Mouse (Mus musculus) forebrain, postnatal 0 days (tissue): Measurements from ENCODE around the gene Rora. TPM values are rescaled to one million over a fixed set of nuclear protein-coding genes. Genes with fewer than 3 reads are reported as not detected.

Source experiments
- ATAC-seq: fragments of 200-750 bp; cut with Nextera tagmentation; 2 replicates; pipeline ENCODE4 v1.8.0; 2017; ENCODE audit warnings: mild to moderate bottlenecking, moderate library complexity
- DNase-seq: peaks from one replicate; pipeline ENCODE4 v3.0.0-alpha.2; 2015
- H3K27ac ChIP-seq: fragments of 300-500 bp; sonication (generic); 2 replicates; pipeline ENCODE4 v1.5.1; 2014; ENCODE audit warnings: low read depth, mild to moderate bottlenecking, antibody characterized with exemption, low read length, moderate library complexity, mixed read lengths
- H3K27me3 ChIP-seq: fragments of 300-500 bp; sonication (generic); 2 replicates; pipeline ENCODE4 v1.6.1; 2014; ENCODE audit warnings: mild to moderate bottlenecking, low read length, mixed read lengths; ENCODE audit not compliant: insufficient read depth
- H3K36me3 ChIP-seq: fragments of 300-500 bp; sonication (generic); 2 replicates; pipeline ENCODE4 v1.6.1; 2014; ENCODE audit warnings: mild to moderate bottlenecking, moderate library complexity; ENCODE audit not compliant: insufficient read depth
- H3K4me1 ChIP-seq: fragments of 300-500 bp; sonication (generic); 2 replicates; pipeline ENCODE4 v1.6.1; 2014; ENCODE audit warnings: antibody characterized with exemption; ENCODE audit not compliant: insufficient read depth
- H3K4me2 ChIP-seq: fragments of 300-500 bp; sonication (generic); 2 replicates; pipeline ENCODE4 v1.6.1; 2014; ENCODE audit warnings: low read depth, mild to moderate bottlenecking, moderate library complexity
- H3K4me3 ChIP-seq: fragments of 300-500 bp; sonication (generic); 2 replicates; pipeline ENCODE4 v1.5.1; 2014; ENCODE audit warnings: low read depth, low read length, mixed read lengths
- H3K9ac ChIP-seq: fragments of 300-500 bp; sonication (generic); 2 replicates; pipeline ENCODE4 v1.6.1; 2014; ENCODE audit warnings: mild to moderate bottlenecking
- H3K9me3 ChIP-seq: fragments of 300-500 bp; sonication (generic); 2 replicates; pipeline ENCODE4 v1.6.1; 2016; ENCODE audit warnings: low read length
- CTCF ChIP-seq: sonication (generic); IDR thresholded peaks from 2 replicates; pipeline ENCODE4 v1.5.1; 2016; ENCODE audit warnings: antibody characterized with exemption, control low read depth, low read depth
- WGBS: fragments of 180-500 bp; shearing (Covaris S2); extraction: QIAGEN DNeasy Blood & Tissue Kit; methylation state at CpG from one replicate; pipeline ENCODE4 v1.1.7; 2014; 5-methylcytosine and 5-hydroxymethylcytosine counted together
- polyA plus RNA-seq: library from polyadenylated mRNA; unstranded; fragments of >200 nt; fragmentation: Nextera tagmentation; extraction: Ambion mirVana; gene quantifications from 2 replicates; pipeline ENCODE4 v1.2.1, GENCODE M21; 2015
- total RNA-seq: library from RNA; depleted of rRNA; stranded (reverse); fragments of >200 nt; gene quantifications from 2 replicates; pipeline ENCODE4 v1.2.3, GENCODE M21; 2014

Rora gene
- total and polyA plus RNA-seq, 2 experiments from 2014 or later: 9.8 to 23.9 TPM

GRCm38 (mm10) chr9:69051890-69052289 lies 398.3 kb downstream of the Rora start:
- no peak overlapping the region for H3K4me3 ChIP-seq
- H3K27me3 ChIP-seq: no peaks in the 10 kb centered on the region
- H3K4me1 ChIP-seq: no peaks in the 10 kb centered on the region
- no peak overlapping the region for H3K27ac ChIP-seq
- no peak for ATAC-seq
- WGBS: 80% methylated on average over 5 of the region's 5 CpGs
- no peak for DNase-seq
- no peaks in the 10 kb centered on the region for H3K36me3 ChIP-seq
- no peak for TF ChIP-seq CTCF
- no peak overlapping the region for H3K4me2 ChIP-seq
- no peaks in the 10 kb centered on the region for H3K9me3 ChIP-seq
- H3K9ac ChIP-seq: no peak overlapping the region

- Histone ChIP-seq H3K9me3 (no peaks in the 10 kb centered on the region), H3K36me3 (no peaks in the 10 kb centered on the region), H3K4me1 (no peaks in the 10 kb centered on the region), H3K4me2 (no peak overlapping the region), H3K4me3 (no peak overlapping the region), H3K27me3 (no peaks in the 10 kb centered on the region), H3K27ac (no peak overlapping the region), H3K9ac (no peak overlapping the region)
- no peak for TF ChIP-seq CTCF
- DNase-seq: no peak
- ATAC-seq: no peak
- 88% methylated on average over 5 of the region's 5 CpGs for WGBS
Measured at GRCm38 (mm10) chr9:69055302-69055701, 401.7 kb downstream of the Rora start.

- Histone ChIP-seq H3K4me2 (no peak overlapping the region), H3K36me3 (no peaks in the 10 kb centered on the region), H3K9me3 (no peaks in the 10 kb centered on the region), H3K27ac (no peak overlapping the region), H3K27me3 (no peaks in the 10 kb centered on the region), H3K4me1 (no peaks in the 10 kb centered on the region), H3K4me3 (no peak overlapping the region), H3K9ac (no peak overlapping the region)
- no peak for TF ChIP-seq CTCF
- ATAC-seq: no peak
- no peak for DNase-seq
- 36% methylated on average over 15 of the region's 15 CpGs for WGBS
Measured at GRCm38 (mm10) chr9:69071203-69071867, 417.7 kb downstream of the Rora start.

GRCm38 (mm10) chr9:69073271-69073670 lies 419.7 kb downstream of the Rora start:
- ATAC-seq (no peak), DNase-seq (no peak)
- no peak overlapping the region for H3K4me3 ChIP-seq
- 83% methylated on average over 7 of the region's 7 CpGs for WGBS
- no peak overlapping the region for H3K4me2 ChIP-seq
- H3K27ac ChIP-seq: no peak overlapping the region
- TF ChIP-seq CTCF: no peak
- H3K36me3 ChIP-seq: no peaks in the 10 kb centered on the region
- H3K4me1 ChIP-seq: no peaks in the 10 kb centered on the region
- H3K9ac ChIP-seq: no peak overlapping the region
- H3K9me3 ChIP-seq: no peaks in the 10 kb centered on the region
- no peaks in the 10 kb centered on the region for H3K27me3 ChIP-seq

- no peak overlapping the region for H3K27ac ChIP-seq
- H3K4me3 ChIP-seq: no peak overlapping the region
- no peak overlapping the region for H3K9ac ChIP-seq
- H3K36me3 ChIP-seq: no peaks in the 10 kb centered on the region
- DNase-seq (no peak), ATAC-seq (no peak)
- H3K27me3 ChIP-seq: no peaks in the 10 kb centered on the region
- H3K4me2 ChIP-seq: no peak overlapping the region
- 33% methylated on average over 3 of the region's 3 CpGs for WGBS
- no peaks in the 10 kb centered on the region for H3K9me3 ChIP-seq
- TF ChIP-seq CTCF: no peak
- no peaks in the 10 kb centered on the region for H3K4me1 ChIP-seq
Measured at GRCm38 (mm10) chr9:69084086-69084719, 430.6 kb downstream of the Rora start.

- no peak for TF ChIP-seq CTCF
- H3K27me3 ChIP-seq: no peaks in the 10 kb centered on the region
- H3K4me1 ChIP-seq: no peaks in the 10 kb centered on the region
- H3K9me3 ChIP-seq: no peaks in the 10 kb centered on the region
- 62% methylated on average over 14 of the region's 14 CpGs for WGBS
- DNase-seq: no peak
- H3K4me3 ChIP-seq: no peak overlapping the region
- no peak overlapping the region for H3K4me2 ChIP-seq
- H3K36me3 ChIP-seq: no peaks in the 10 kb centered on the region
- H3K9ac ChIP-seq: no peak overlapping the region
- ATAC-seq: no peak
- H3K27ac ChIP-seq: no peak overlapping the region
Measured at GRCm38 (mm10) chr9:69084720-69085661, 431.4 kb downstream of the Rora start.

GRCm38 (mm10) chr9:69086844-69087243 lies 433.3 kb downstream of the Rora start:
- H3K9ac ChIP-seq: no peak overlapping the region
- no peak for TF ChIP-seq CTCF
- no peak overlapping the region for H3K4me3 ChIP-seq
- WGBS: 84% methylated on average over 4 of the region's 4 CpGs
- H3K9me3 ChIP-seq: no peaks in the 10 kb centered on the region
- H3K27ac ChIP-seq: no peak overlapping the region
- H3K27me3 ChIP-seq: no peaks in the 10 kb centered on the region
- no peaks in the 10 kb centered on the region for H3K4me1 ChIP-seq
- DNase-seq (no peak), ATAC-seq (no peak)
- no peaks in the 10 kb centered on the region for H3K36me3 ChIP-seq
- H3K4me2 ChIP-seq: no peak overlapping the region
